Mouse (Mus musculus): ENCODE data around the gene Ninj2.

- TF ChIP-seq CHD2 (IDR thresholded peaks at IDR 0.05; ENCODE audit: low read depth, low read length) (no peak), ZC3H11A (IDR thresholded peaks at IDR 0.05; ENCODE audit: borderline replicate concordance, low read depth, low read length) (no peak), HCFC1 (IDR thresholded peaks at IDR 0.05; ENCODE audit: borderline replicate concordance, insufficient read depth, low read length) (no peak), MAFK (IDR thresholded peaks at IDR 0.05; ENCODE audit: insufficient read depth, low read depth, low read length) (no peak), ZNF384 (IDR thresholded peaks at IDR 0.05; ENCODE audit: low read depth, low read length) (no peak)
Observed at GRCm38 (mm10) chr6:120164765-120165164, 71.6 kb downstream of the Ninj2 start.

Data from ES-E14 (cell line).